Mouse (Mus musculus) liver, postnatal 0 days (tissue): Measurements from ENCODE around the gene Tcf20. TPM values are rescaled to one million over a fixed set of nuclear protein-coding genes. Genes with fewer than 3 reads are reported as not detected.

ENCODE experiments used
- ATAC-seq: fragments of 200-750 bp; cut with Nextera tagmentation; 2 replicates; pipeline ENCODE4 v1.8.0; 2017; ENCODE audit warnings: mild to moderate bottlenecking, moderate library complexity
- DNase-seq: peaks from one replicate; pipeline ENCODE4 v3.0.0-alpha.2; 2016
- H3K27ac ChIP-seq: fragments of 300-500 bp; sonication (generic); 2 replicates; pipeline ENCODE4 v1.5.1; 2014; ENCODE audit warnings: antibody characterized with exemption, moderate library complexity, mild to moderate bottlenecking, low read depth
- H3K27me3 ChIP-seq: fragments of 300-500 bp; sonication (generic); 2 replicates; pipeline ENCODE4 v1.6.1; 2014; ENCODE audit warnings: low read length, control low read depth, mixed read lengths; ENCODE audit not compliant: insufficient read depth
- H3K36me3 ChIP-seq: fragments of 300-500 bp; sonication (generic); replicated peaks from 2 replicates; pipeline ENCODE4 v1.6.1; 2014; ENCODE audit warnings: mild to moderate bottlenecking, control low read depth, low read length, moderate library complexity, mixed read lengths; ENCODE audit not compliant: insufficient read depth
- H3K4me1 ChIP-seq: fragments of 300-500 bp; sonication (generic); 2 replicates; pipeline ENCODE4 v1.6.1; 2014; ENCODE audit warnings: antibody characterized with exemption, mild to moderate bottlenecking, control low read depth; ENCODE audit not compliant: insufficient read depth
- H3K4me2 ChIP-seq: fragments of 300-500 bp; sonication (generic); 2 replicates; pipeline ENCODE4 v1.6.1; 2014; ENCODE audit warnings: low read depth, mild to moderate bottlenecking, low read length, moderate library complexity, mixed read lengths
- H3K4me3 ChIP-seq: fragments of 300-500 bp; sonication (generic); 2 replicates; pipeline ENCODE4 v1.5.1; 2014; ENCODE audit warnings: low read depth, low read length
- H3K9ac ChIP-seq: fragments of 300-500 bp; sonication (generic); replicated peaks from 2 replicates; pipeline ENCODE4 v1.6.1; 2014; ENCODE audit warnings: mild to moderate bottlenecking, moderate library complexity
- H3K9me3 ChIP-seq: fragments of 300-500 bp; sonication (generic); 2 replicates; pipeline ENCODE4 v1.6.1; 2016; ENCODE audit warnings: mild to moderate bottlenecking, control low read depth, low read length, mixed read lengths
- CTCF ChIP-seq: sonication (generic); IDR thresholded peaks from 2 replicates; pipeline ENCODE4 v1.5.1; 2016; ENCODE audit warnings: antibody characterized with exemption, low read depth
- EP300 ChIP-seq: IDR thresholded peaks from 2 replicates; pipeline ENCODE4 v1.6.1; 2016; ENCODE audit warnings: antibody characterized with exemption, low read depth, mild to moderate bottlenecking
- WGBS: fragments of 180-500 bp; shearing (Covaris S2); extraction: QIAGEN DNeasy Blood & Tissue Kit; methylation state at CpG from one replicate; pipeline ENCODE4 v1.1.7; 2014; ENCODE audit not compliant: insufficient replicate concordance; 5-methylcytosine and 5-hydroxymethylcytosine counted together
- polyA plus RNA-seq: library from polyadenylated mRNA; unstranded; fragments of >200 nt; fragmentation: Nextera tagmentation; extraction: Ambion mirVana; gene quantifications from 2 replicates; pipeline ENCODE4 v1.2.1, GENCODE M21; 2015

Tcf20 gene
- polyA plus RNA-seq, 1 experiment from 2014 or later: 1.8 TPM

DNA sequence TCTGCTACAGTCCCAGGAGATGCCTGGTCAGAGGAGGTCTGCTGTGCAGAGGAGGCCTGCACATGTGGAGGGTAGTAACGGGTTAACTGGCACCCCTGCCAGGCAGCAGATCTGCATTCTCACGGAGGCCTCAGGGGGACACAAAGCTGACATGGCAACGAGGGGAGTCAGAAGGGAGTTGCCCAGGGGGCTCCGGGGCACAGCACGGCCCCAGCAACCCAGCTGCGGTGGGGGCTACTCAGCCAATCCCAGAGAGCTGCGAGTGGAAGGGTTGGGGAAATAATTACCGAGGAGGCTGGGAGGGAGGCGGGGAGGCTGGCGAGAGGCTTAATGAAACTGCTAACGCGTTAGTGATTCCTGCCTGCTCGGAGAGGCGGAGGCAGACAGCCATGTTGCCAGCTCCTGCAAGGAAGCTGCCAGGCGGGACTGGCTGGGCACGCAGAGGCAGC, 29.4 kb downstream of the Tcf20 start:
- no peak overlapping the region for H3K4me3 ChIP-seq
- no peak for TF ChIP-seq EP300
- TF ChIP-seq CTCF: no peak
- 14% methylated on average over 16 of the region's 16 CpGs for WGBS
- H3K4me1 ChIP-seq: no peaks in the 10 kb centered on the region; the same call in 1 of the 2 replicates
- ATAC-seq (no peak), DNase-seq (no peak)
- peaks cover 42% of the 10 kb centered on the region for H3K27me3 ChIP-seq
- no peaks in the 10 kb centered on the region for H3K36me3 ChIP-seq
- H3K9ac ChIP-seq: no peak overlapping the region
- H3K4me2 ChIP-seq: no peak overlapping the region; the same call in 1 of the 2 replicates
- H3K27ac ChIP-seq: no peak overlapping the region
- no peaks in the 10 kb centered on the region for H3K9me3 ChIP-seq

DNA sequence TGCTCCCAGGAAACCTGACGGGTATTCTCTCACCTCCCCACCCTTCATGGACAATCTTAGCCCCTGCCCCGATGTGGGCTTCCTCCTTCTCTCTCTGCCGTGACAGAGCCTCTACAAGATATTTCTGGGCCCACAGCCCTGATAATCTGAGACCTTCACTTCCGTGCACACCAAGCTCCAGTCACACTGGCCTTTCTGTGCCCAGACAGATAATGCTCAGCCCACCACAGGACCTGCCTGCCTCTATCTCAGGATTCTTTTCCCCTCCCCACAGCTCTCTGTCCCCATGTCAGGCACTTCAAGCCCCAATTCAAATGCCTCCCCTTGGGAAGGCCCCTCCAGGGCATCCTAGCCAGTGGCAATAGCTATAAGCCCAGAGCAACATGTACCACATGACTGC, 31.0 kb downstream of the Tcf20 start:
- Histone ChIP-seq H3K4me3 (no peak overlapping the region), H3K9me3 (no peaks in the 10 kb centered on the region), H3K4me2 (no peak overlapping the region), H3K4me1 (no peaks in the 10 kb centered on the region; the same call in 1 of the 2 replicates), H3K36me3 (no peaks in the 10 kb centered on the region), H3K27me3 (peaks cover 32% of the 10 kb centered on the region), H3K9ac (no peak overlapping the region), H3K27ac (no peak overlapping the region)
- 44% methylated on average over 4 of the region's 4 CpGs for WGBS
- TF ChIP-seq EP300 (no peak), CTCF (no peak)
- ATAC-seq (no peak), DNase-seq (no peak)

DNA sequence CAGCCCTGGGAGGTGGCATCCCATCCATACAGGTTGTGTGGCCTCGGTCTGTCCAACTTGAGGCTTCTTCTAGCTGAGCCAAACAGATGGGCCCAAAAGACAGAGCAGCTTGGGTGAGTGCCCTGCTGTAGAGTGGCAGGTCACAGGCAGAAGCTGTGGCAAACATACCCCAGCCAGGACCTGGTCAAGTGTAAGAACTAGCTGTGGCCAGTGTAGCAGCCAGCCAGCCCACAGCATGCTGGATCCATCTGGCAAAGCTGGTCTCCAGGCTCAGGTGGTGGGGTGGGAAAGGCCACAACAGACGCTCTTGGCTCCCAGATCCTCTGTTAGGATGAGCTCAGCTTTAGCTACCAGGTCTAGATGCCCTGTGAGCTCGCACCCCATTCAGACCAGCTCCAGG, 31.4 kb downstream of the Tcf20 start:
- no peaks in the 10 kb centered on the region for H3K36me3 ChIP-seq
- TF ChIP-seq EP300 (no peak), CTCF (no peak)
- no peak overlapping the region for H3K4me2 ChIP-seq
- no peak overlapping the region for H3K9ac ChIP-seq
- no peak overlapping the region for H3K4me3 ChIP-seq
- ATAC-seq: no peak
- H3K27me3 ChIP-seq: peaks cover 27% of the 10 kb centered on the region
- DNase-seq: no peak
- no peaks in the 10 kb centered on the region; the same call in 1 of the 2 replicates for H3K4me1 ChIP-seq
- H3K9me3 ChIP-seq: no peaks in the 10 kb centered on the region
- no peak overlapping the region for H3K27ac ChIP-seq
- 73% methylated on average over 3 of the region's 3 CpGs for WGBS

DNA sequence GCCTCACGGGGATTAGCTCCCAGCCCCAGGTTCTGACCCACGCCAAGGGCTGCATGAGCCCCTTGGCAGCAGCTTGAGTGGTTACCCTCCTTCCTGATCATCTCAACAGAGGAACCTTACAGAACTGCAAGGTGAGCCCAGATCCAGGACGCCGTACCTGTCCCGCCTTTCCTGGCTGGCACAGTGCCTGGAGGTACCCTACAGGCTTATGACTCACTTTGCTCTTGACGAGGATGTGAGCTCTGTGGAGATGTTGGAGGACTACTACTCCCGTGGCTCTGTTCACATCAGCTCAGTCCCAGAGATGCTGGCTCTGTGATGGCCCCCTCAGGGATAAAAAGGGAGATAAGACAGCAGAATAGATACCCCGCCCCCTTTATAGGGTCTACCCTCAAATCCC, 32.4 kb downstream of the Tcf20 start:
- H3K27me3 ChIP-seq: peaks cover 17% of the 10 kb centered on the region
- WGBS: 73% methylated on average over 8 of the region's 8 CpGs
- H3K9me3 ChIP-seq: no peaks in the 10 kb centered on the region
- H3K27ac ChIP-seq: no peak overlapping the region
- DNase-seq (no peak), ATAC-seq (no peak)
- no peak overlapping the region for H3K9ac ChIP-seq
- no peaks in the 10 kb centered on the region for H3K36me3 ChIP-seq
- H3K4me1 ChIP-seq: no peaks in the 10 kb centered on the region
- H3K4me2 ChIP-seq: no peak overlapping the region
- TF ChIP-seq CTCF (no peak), EP300 (no peak)
- no peak overlapping the region for H3K4me3 ChIP-seq

DNA sequence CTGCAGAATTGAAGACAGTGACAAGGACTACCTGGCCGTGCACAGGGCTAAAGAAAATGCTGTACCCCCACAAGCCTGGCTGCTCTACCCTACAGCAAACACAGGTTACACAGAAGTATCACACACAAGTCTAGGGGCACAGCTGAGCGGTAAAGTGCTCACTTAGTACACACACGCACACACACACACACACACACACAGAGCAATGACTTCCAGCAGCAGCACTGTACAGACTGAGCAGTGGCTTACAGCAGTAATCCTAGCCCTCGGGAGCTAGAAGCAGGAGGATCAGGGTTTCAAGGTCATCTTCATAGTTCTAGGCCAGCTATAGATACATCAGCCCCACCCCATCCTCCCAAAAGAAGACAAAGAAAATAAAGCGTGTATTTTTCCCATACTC, 33.6 kb downstream of the Tcf20 start:
- no peak overlapping the region for H3K4me3 ChIP-seq
- TF ChIP-seq EP300 (no peak), CTCF (no peak)
- H3K4me1 ChIP-seq: no peaks in the 10 kb centered on the region
- H3K9me3 ChIP-seq: no peaks in the 10 kb centered on the region
- peaks cover 5% of the 10 kb centered on the region for H3K27me3 ChIP-seq
- H3K27ac ChIP-seq: no peak overlapping the region
- ATAC-seq (no peak), DNase-seq (no peak)
- 70% methylated on average over 5 of the region's 5 CpGs for WGBS
- no peaks in the 10 kb centered on the region for H3K36me3 ChIP-seq
- H3K9ac ChIP-seq: no peak overlapping the region
- H3K4me2 ChIP-seq: no peak overlapping the region

DNA sequence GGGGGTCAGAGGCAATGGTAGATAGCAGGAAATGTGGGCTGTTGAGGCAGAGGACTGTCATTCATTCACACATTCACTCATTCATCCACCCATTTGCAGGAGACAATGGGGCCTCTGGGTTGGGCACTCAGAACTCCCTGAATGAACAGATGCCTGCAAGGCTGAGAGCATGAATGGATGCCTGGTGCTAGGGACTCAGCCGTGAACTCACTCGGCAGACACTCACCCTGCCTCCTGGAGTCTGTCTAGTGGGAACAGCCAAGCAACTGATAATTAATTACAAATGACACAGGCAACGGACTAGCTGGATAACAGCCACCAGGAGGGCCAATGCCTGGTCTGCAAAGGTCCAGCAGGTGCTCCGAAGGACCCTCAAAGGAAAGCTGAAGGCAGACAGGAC, 34.6 kb downstream of the Tcf20 start:
- ATAC-seq (no peak), DNase-seq (no peak)
- 48% methylated on average over 4 of the region's 4 CpGs for WGBS
- no peak for TF ChIP-seq CTCF
- no peak for TF ChIP-seq EP300
- Histone ChIP-seq H3K4me2 (no peak overlapping the region), H3K27ac (no peak overlapping the region), H3K9ac (no peak overlapping the region), H3K9me3 (no peaks in the 10 kb centered on the region), H3K4me3 (no peak overlapping the region), H3K36me3 (no peaks in the 10 kb centered on the region), H3K27me3 (peaks cover 4% of the 10 kb centered on the region), H3K4me1 (no peaks in the 10 kb centered on the region)

DNA sequence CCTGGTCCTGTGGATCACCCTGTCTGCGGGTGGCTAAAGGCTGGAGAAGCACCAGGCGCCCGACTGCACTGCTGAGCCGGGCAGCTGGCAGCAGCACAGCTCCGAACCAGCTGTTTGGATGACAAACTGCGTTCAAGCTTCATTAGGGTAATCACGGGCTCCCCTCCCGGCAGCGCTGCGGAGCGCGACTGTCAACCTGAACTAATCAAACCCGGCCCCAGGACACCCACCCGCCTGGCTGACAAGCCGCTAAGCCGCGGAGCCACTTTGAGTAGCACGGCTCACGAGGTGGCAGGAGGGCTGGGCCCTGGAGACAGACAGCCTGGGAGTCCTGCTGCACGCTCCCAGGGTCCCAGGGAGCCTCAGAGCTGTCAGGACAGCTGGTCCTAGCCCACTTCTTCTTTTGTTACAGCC, 35.4 kb downstream of the Tcf20 start:
- 10% methylated on average over 20 of the region's 20 CpGs for WGBS
- Histone ChIP-seq H3K27ac (no peak overlapping the region), H3K4me2 (no peak overlapping the region), H3K4me3 (no peak overlapping the region), H3K4me1 (no peaks in the 10 kb centered on the region), H3K9me3 (no peaks in the 10 kb centered on the region), H3K36me3 (no peaks in the 10 kb centered on the region), H3K9ac (no peak overlapping the region), H3K27me3 (peaks cover 4% of the 10 kb centered on the region)
- DNase-seq (no peak), ATAC-seq (no peak)
- TF ChIP-seq CTCF: no peak
- TF ChIP-seq EP300: no peak
